Mouse (Mus musculus): Measurements from ENCODE around the gene Mat2a.

DNA sequence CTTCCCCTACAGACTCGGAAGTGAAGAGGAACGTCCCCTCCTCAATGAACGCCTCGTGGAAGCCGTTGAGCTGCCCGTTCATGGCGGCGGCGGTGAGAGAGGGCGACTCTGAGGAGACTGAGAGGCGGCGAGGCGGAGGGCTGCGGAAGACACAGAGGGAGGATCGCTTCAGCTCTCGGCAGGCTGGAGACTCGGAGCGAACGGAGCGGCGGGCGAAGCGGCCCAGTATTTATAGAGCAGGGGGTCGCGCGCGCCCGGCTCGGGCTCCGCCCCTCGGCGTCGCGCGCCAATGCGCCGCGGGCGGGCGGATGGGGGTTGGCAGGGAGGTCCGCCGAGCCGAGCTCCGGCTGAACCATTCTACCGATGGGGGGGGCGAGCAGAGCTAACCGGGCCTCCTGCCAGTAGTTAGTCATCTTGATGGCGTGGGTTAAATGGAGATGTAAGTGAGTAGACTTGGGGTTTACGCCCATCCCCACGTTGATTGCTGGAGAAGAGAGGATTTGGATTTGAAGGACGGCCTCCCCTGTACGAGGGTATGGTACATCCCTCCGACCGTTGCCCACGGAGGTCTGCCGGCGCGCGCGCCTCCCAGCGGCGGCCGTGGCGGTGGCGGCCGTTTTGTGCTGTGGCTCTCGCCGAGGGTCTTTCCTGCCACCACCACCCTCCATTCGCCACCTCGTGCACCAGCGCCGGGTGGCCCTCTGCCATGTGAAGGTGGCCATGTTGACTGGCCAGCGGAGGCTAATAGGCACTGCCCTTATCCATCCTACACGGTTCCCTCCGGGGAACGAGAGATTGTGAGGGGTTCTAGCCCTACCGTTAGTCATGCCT lies at the start of gene Mat2a:
- peak; percentile 62; the same call in 1 of the 2 replicates for TF ChIP-seq CTCF (IDR thresholded peaks at IDR 0.05; ENCODE audit: borderline replicate concordance, insufficient read depth, low read depth, low read length)
- peak; percentile 93 for TF ChIP-seq POLR2A (IDR thresholded peaks at IDR 0.05; ENCODE audit: borderline replicate concordance, insufficient read depth, low read length)
